Mouse (Mus musculus) Patski (cell line): ENCODE results near the gene Hmgn3. TPM values are rescaled to one million over a fixed set of nuclear protein-coding genes. Genes with fewer than 3 reads are reported as not detected.

ENCODE experiments used
- ATAC-seq: fragments of 100-300 bp; one replicate; pipeline ENCODE4 v1.8.0; 2021
- CTCF ChIA-PET: fragments of 350-600 bp; sonication (Branson Sonifier 250); formaldehyde crosslinking; loops from one replicate; lab custom pipeline; 2022; ENCODE audit warnings: inconsistent platforms; lab: Charles Lee
- POLR2A ChIA-PET: fragments of 350-600 bp; sonication (Branson Sonifier 250); formaldehyde crosslinking; loops from one replicate; lab custom pipeline; 2022; ENCODE audit warnings: antibody characterized with exemption, inconsistent platforms; lab: Charles Lee
- DNase-seq: peaks from one replicate; pipeline ENCODE4 v3.0.0-alpha.2; 2011; ENCODE audit warnings: low read depth, low spot score
- H3K27me3 ChIP-seq: fragments of 371-371 bp; one replicate; pipeline ENCODE4 v1.5.1; 2021
- CTCF ChIP-seq: fragments of 100-300 bp; IDR thresholded peaks from one replicate; pipeline ENCODE4 v1.5.1; 2021
- in situ Hi-C: fragments of 300-500 bp; cut with MboI; formaldehyde crosslinking; loops from 3 replicates; pipeline ENCODE4 v1.11.1; 2018; ENCODE audit warnings: low pct_unique_long_range_greater_than_20kb, mixed read lengths
- polyA plus RNA-seq: library from polyadenylated mRNA; unstranded; gene quantifications from one replicate; pipeline ENCODE4 v1.2.3, GENCODE M21; 2021

Hmgn3 gene
- polyA plus RNA-seq, 1 experiment from 2014 or later, result 90.4 TPM

GRCm38 (mm10) chr9:83101691-83102090, 44.8 kb downstream of the Hmgn3 start:
- no peak for TF ChIP-seq CTCF
- DNase-seq (no peak), ATAC-seq (no peak)
- H3K27me3 ChIP-seq, result no peaks in the 10 kb centered on the region
- in situ Hi-C loops, result loop anchor here (5.0 kb wide), 1 partner anchor 124 kb away; the partner anchor contains the start of gene Phip
- CTCF ChIA-PET, result interaction anchor here (1.1 to 1.9 kb wide), 5 partner anchors 12 to 69 kb away, joined by 3 to 5 read pairs (median 3); no protein-coding TSS in a partner anchor
- POLR2A ChIA-PET, result no interaction called here

DNA sequence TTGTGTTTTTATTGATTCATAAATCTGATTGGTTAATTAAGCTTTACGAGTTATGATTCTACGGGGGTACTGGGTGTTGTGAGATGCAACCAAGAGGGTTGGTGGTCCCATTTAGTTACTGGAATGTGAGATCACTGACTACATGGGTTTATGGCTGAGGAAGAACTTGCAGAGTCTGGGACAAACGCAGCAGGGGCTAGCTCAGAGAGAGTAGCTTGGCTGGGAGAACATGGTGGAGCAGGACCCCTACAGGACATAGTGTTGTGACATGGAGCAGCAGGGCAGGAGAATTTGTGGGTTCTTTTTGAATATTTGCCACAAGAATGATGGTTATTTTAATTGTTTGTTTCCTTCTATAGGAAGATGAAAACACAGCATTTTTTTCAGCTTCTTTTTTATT, 45.7 kb downstream of the Hmgn3 start:
- TF ChIP-seq CTCF, result no peak
- CTCF ChIA-PET, result interaction anchor here (0.8 to 1.2 kb wide), 3 partner anchors 9 to 23 kb away, joined by 3 read pairs; no protein-coding TSS in a partner anchor
- POLR2A ChIA-PET, result no interaction called here
- DNase-seq (no peak), ATAC-seq (no peak)
- in situ Hi-C loops, result loop anchor here (5.0 kb wide), 1 partner anchor 123 kb away; the partner anchor contains the start of gene Phip
- H3K27me3 ChIP-seq, result no peaks in the 10 kb centered on the region

DNA sequence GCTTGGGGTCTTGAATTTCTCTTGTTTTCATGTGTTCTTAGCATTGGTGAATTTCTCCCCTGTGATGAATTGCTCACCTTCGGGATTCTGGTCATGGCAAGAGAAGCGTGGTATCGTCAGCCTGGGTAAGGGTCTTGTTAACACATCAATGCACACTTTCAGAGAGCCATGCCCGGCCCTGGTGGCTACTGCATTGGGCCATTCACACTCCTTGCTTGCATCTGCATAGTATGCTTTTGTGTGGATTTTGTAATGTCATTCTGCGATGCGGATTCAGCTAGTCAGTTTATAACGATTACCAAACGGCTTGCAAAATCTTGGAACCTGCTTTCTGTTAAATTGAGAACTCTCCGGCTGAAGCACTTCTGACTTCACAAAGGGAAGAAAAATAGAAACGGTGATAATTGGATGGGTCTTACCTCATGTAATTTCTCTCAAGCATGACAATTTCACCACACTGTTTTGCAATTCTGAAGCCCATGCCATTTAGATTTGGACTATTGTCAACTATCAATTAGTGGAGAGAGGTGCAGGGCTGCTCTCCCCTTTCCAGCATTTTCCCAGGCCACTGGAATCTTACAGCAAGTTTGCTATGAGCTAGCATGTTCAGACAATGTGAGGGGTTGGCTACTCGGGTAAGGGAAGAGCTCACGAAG, 47.7 kb downstream of the Hmgn3 start:
- no peak for TF ChIP-seq CTCF
- ATAC-seq (peak; percentile 72), DNase-seq (no peak)
- ChIA-PET POLR2A (no interaction called here), CTCF (interaction anchor here (0.7 to 0.9 kb wide), 3 partner anchors 9 to 13 kb away, joined by 3 read pairs; no protein-coding TSS in a partner anchor)
- in situ Hi-C loops, result no loop called here
- H3K27me3 ChIP-seq, result no peaks in the 10 kb centered on the region

DNA sequence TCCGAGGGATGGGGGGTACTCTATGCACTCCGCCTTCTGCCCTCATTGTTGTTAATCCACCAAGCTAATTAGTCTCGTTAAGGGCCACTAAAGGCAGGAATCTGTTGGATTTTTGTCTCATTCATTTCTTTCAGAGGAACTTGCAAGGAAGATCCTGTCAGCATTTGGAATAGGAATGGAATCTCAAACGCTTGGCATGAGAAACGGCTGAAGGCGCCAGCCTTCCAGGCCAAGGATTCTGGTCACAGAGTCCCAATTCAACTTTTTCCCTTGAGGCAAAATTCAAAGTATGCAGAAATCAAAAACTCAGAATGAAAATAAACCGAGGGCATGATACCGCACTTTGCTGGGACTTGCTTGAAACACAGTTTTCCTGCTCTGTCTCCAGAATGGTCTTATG, 48.7 kb downstream of the Hmgn3 start:
- POLR2A ChIA-PET, result no interaction called here
- ATAC-seq (no peak), DNase-seq (no peak)
- no peaks in the 10 kb centered on the region for H3K27me3 ChIP-seq
- CTCF ChIA-PET, result no interaction called here
- TF ChIP-seq CTCF, result no peak
- in situ Hi-C loops, result no loop called here

- ATAC-seq (no peak), DNase-seq (no peak)
These were observed 51.7 kb downstream of the Hmgn3 start for GRCm38 (mm10) chr9:83094649-83095336.

DNA sequence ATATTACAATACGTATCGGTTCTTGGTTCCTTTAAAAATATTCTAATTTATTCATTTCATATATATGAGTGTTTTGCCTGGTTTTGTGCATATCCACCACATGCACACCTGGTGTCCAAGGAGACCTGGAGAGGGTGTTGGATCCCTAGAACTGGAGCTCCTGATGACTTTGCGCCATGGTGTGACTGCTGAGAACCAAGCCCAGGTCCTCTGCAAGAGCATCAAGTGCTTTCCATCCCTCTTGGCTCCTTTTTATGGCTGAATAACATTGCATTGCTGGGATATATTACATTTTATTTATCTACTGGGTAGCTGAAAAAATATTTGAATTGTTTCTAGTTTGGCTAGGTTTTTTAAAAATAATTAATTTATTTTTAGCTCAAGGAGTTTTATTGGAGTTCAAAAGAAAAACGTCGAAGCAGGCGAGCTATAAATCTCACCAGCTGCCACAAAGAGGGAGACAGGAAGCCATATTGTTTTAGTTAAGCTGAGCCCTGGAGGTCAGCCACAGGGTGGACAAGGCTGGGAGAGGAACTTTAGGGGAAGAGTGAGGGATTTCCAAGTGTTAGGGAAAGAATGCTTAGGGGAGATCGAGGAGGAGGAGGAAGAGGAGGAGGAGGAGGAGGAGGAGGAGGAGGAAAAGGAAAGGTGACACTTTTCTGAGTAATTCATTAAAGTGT, 62.6 kb downstream of the Hmgn3 start:
- DNase-seq (no peak), ATAC-seq (no peak)
- H3K27me3 ChIP-seq, result no peaks in the 10 kb centered on the region
- TF ChIP-seq CTCF, result no peak
- ChIA-PET CTCF (interaction anchor here (0.9 to 2.3 kb wide), 2 partner anchors 11 to 17 kb away, joined by 3 to 6 read pairs; no protein-coding TSS in a partner anchor), POLR2A (no interaction called here)
- in situ Hi-C loops, result no loop called here

More at GRCm38 (mm10) chr9:83094649-83095336, 51.7 kb downstream of the Hmgn3 start:
- in situ Hi-C loops, result no loop called here
- POLR2A ChIA-PET, result no interaction called here
- no peaks in the 10 kb centered on the region for H3K27me3 ChIP-seq
- no peak for TF ChIP-seq CTCF
- CTCF ChIA-PET, result interaction anchor here (1.3 kb wide), 1 partner anchor 10 kb away, joined by 6 read pairs; no protein-coding TSS in a partner anchor

DNA sequence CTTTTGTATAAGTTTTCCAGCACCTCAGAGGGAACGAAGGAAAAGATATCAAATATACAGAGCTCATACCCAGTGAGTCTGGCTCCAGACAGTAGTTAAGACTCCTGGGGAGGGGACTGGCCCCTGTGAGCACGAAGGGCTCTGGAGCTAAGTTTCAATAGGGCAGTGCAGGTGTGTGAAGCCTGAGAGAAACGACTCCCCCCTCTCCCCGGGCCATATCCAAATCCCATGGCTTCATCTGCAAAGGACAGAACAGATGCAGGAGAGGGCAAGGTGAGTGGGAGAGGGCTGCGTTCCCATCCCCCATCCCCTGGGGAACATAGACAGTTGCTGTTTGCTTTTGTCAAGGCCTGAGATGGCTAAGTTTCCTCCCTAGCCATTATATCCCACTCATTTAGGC, 63.4 kb downstream of the Hmgn3 start:
- TF ChIP-seq CTCF, result no peak
- no peaks in the 10 kb centered on the region for H3K27me3 ChIP-seq
- ChIA-PET CTCF (no interaction called here), POLR2A (no interaction called here)
- in situ Hi-C loops, result no loop called here
- ATAC-seq, result no peak
- DNase-seq, result no peak

DNA sequence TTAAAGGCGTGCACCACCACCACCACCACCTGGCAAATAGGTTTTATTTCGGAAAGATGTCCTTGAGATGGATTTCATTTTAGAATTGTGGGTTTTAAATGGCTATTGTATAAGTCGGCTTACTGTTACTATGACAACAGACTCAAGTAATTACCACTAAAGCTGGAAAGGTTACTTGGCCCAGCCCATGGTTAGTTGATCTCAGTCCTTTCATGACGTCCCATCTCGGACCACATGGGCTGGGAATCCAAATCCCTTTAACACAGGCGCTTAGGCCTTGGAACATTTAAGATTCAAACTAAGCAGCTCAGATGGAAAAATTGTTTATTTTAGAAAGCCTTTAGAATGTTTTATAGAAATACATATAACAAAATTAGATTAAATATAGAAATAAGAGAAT, 64.2 kb downstream of the Hmgn3 start:
- ChIA-PET CTCF (interaction anchor here (0.7 kb wide), 1 partner anchor 13 kb away, joined by 3 read pairs; no protein-coding TSS in a partner anchor), POLR2A (no interaction called here)
- H3K27me3 ChIP-seq, result no peaks in the 10 kb centered on the region
- ATAC-seq, result no peak
- in situ Hi-C loops, result no loop called here
- no peak for TF ChIP-seq CTCF
- no peak for DNase-seq

- in situ Hi-C loops, result no loop called here
- ATAC-seq (no peak), DNase-seq (no peak)
- ChIA-PET CTCF (no interaction called here), POLR2A (no interaction called here)
- H3K27me3 ChIP-seq, result no peaks in the 10 kb centered on the region
- no peak for TF ChIP-seq CTCF
These were observed 66.8 kb downstream of the Hmgn3 start for GRCm38 (mm10) chr9:83079724-83080123.

GRCm38 (mm10) chr9:83068246-83068645, 78.2 kb downstream of the Hmgn3 start:
- no peak for DNase-seq

More at GRCm38 (mm10) chr9:83068246-83068645, 78.2 kb downstream of the Hmgn3 start:
- POLR2A ChIA-PET, result no interaction called here
- H3K27me3 ChIP-seq, result no peaks in the 10 kb centered on the region
- CTCF ChIA-PET, result no interaction called here
- in situ Hi-C loops, result no loop called here
- ATAC-seq, result no peak
- no peak for TF ChIP-seq CTCF
